Mouse (Mus musculus): Measurements from ENCODE around the gene Ppp1r12b.
"Not testable (repeated sequence)": the region's sequence is repeated elsewhere in the genome, so short reads cannot be mapped to it uniquely, and the experiment has no call there.

Gene Ppp1r12b

DNA sequence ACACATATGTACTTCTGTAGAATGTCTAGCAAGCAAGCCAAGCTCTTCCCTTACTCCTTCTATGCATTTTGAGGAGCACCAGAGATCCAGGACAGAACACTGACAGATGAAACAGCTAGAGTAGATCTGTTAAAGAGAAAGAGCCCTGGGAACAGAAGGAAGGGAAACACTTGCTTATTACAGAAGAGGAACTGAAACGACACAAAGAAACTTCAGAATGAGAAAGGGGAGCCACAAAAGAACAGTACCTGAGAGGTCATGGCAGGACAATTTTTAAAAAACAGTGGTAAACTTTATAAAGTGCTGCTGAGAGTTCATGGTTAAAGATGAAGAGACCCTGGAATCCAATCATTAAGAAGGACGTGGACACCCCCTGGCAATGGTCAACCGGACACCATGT, 105.4 kb downstream of the Ppp1r12b start:
- no peak for DNase-seq (ENCODE audit: low spot score)

DNA sequence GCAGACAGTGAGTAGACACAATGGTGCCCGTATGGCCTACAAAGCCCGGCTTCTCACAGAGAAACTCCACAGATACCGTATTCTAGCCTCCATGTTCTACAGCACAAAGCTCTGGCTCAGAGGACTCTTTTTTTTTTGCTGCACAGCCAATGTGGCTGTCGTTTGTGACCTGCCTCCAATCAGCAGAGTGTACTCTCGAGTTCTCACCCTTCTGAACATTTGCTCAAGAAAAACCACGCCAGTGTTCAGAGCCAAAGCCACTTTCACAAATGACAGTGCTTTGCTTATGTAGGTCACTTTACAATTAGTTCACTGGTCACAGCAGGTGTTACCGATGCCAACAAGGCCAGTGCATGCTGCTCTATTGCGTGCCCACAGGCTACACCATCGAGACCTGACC, 107.9 kb downstream of the Ppp1r12b start:
- DNase-seq (ENCODE audit: low spot score): no peak

DNA sequence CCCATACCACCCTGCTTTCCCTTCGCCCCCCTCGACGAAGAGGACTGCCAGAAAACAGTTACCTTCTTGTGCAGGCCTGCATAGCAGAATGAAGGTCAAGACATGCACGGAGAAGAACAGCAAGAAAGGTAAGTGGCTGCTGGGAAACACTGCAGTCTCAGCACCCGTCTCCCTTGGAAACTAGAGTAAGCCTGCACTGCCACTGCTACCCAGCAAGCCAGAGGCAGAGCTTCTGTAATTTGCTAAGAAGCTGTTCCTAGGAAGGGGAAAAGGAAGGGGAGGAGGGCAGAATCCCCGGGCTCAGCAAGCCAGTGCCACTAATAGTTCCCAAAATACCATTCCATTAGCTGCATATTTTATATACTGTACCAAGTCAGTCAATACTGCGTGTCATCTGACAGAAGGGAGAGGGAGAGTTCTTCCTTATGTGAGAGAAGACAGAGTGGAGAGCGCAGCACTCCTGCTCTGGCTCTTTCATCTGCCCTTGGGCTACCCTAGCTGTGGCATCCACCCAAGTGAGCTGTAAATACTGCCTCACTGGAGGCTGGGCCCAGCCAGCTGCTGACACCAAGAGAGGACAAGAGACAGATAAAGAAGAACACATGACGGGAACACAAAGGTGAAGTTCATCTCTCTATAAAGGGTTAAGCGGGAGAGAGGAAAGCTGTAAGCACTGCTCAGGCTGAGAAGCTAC, 109.3 kb downstream of the Ppp1r12b start:
- no peak for DNase-seq (ENCODE audit: low spot score)

DNA sequence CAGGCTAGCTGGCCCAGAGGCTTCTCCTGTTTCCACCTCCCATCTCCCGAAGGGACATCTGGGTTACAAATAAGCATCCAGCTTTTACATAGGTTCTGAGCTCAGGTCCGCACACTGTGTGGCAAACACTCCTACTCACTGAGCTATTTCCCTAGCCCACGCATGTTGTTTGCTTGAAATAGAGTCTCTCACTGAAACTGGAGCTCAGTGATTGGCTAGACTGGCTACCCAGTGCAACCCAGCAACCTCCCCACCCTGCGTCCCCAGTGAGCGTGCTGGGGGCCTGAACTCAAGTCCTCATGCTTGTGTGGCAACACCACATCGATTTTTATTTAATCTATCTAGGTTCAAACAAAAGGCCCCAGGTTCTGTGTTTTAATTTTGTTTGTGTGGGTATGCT, 112.4 kb downstream of the Ppp1r12b start:
- DNase-seq (ENCODE audit: low spot score): no peak

DNA sequence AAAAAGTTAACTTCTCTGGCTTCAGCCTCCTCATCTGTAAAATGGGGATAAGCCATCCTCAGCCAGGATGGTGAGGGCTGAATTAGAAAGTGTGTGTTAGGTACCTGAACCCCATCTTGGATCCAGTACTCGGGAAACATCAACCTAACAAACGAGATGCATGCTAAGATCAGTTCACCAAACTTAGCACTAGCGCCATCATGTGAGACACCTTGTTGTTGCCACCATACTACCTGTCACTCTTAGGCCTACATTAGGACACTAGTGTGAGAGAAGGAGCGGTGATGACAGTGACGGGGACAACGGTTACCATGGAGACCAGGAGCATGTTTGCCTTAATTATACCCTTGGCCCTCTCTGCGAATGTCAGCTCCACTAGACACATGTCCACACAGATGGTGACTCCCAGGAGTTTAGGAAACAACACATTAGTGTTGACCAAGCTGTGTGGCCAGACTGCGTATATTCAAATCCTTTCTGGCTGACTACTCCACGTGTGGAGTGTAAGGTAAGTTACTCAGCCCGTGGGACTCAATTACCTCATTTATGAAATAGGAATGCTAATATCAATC, 118.7 kb downstream of the Ppp1r12b start:
- no peak for DNase-seq (ENCODE audit: low spot score)

DNA sequence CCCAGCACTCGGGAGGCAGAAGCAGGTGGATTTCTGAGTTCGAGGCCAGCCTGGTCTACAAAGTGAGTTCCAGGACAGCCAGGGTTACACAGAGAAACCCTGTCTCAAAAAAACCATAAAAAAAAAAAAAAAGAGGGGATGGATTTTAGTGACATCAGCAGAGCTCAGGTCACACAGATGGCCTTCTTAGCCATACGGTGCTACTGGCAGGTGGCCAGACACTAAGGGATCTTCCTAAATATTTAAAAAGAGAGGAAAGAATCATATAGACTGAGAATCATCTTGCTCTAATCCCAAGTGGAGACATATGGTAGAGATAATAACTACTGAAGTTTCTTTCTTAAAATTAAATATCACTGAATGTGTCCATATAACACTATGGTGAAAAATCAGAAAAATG, 124.9 kb downstream of the Ppp1r12b start:
- not testable (repeated sequence) for DNase-seq (ENCODE audit: low spot score)

DNA sequence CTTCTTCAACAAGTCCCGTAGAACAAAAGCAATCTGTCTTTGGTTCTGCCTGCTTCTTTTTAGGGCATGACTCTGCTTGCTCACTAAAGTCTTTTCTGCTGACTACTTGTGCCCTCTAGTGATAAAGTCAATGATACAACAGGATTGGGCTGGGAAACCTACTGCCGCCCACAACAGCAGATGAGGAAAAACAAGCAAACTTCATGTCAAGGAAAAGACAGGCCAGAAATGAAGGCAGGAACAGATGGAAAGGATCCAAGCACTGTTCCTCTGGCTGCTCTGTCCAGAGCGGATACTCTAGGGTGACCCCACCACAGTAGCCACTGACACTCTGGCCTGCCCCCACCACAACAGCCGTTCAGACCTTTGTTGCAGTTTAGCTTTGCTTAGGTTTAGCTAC, 126.1 kb downstream of the Ppp1r12b start:
- no peak for DNase-seq (ENCODE audit: low spot score)

DNA sequence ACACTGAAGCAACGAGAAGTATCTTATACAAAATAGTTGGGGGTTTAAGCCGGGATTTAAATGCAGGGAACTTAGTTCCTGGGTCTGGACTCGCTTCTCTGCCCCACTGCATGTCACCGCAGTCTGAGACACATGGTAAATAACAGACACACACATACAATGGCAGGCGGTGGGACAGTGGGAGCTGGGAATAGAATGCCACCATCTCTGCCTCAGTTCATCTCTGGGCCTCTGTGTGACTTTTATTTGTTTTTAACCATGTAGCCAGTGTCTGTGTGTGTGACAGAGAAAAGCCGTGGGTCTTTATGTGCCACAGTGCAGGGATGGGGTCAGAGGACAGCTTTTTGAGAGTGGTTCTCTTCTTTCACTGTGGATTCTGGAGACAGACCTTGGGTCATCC, 130.8 kb downstream of the Ppp1r12b start:
- DNase-seq (ENCODE audit: low spot score): no peak

DNA sequence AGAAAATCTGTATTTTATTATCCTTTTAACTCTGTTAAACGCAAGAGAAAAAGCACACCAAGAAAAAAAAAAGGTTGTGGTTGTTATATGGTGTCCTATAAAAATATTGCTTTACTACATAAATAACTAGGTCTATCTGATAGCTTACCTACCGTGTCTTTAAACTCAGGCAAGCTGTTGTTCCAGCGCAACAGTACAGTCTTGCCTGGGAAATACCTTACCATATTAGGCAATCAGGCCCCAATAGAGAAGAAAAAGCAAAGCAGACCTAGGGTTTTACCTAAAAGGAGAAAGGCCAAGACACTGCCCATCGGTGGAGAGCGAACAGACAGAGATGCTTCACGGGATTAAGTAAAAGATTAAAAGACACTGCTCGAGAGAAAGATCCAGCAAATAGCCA, 131.9 kb downstream of the Ppp1r12b start:
- DNase-seq (ENCODE audit: low spot score): no peak

DNA sequence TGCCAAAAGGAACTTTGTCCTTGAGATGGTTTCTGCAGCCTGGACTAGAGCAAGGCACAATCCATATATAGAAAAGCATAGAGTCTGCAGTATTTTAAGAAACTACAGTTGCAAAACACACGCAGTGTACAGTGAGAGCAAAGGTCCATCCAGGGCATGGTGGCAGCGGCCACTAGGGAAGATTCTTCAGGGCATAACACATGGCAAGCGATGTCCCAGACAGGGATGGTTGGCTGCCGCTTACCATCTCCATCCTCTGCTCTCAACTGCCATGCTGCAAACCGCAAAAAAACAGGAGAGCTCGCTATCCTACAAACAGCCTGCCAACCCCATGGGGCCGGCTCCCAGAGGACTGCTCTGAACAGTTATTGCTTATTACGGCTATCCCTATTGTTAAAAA, 132.4 kb downstream of the Ppp1r12b start:
- DNase-seq (ENCODE audit: low spot score): no peak

DNA sequence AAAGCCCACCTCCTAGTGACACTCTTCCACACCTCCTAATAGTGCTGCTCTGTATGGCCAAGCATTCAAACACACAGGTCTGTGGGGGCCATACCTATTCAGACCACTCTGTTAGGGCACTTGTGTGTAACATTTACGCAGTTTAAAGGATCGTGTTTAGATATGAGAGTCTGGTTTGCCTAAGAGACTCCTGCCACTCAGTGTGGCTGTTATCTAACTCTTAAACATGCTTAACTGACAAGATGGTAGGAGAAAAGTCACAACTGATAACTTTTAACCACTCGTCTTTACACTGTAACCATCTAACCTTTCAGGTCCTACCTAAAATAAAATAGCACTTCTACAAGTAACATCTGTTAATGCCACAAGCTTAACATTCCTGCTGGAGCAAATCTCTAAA, 134.9 kb downstream of the Ppp1r12b start:
- no peak for DNase-seq (ENCODE audit: low spot score)

DNA sequence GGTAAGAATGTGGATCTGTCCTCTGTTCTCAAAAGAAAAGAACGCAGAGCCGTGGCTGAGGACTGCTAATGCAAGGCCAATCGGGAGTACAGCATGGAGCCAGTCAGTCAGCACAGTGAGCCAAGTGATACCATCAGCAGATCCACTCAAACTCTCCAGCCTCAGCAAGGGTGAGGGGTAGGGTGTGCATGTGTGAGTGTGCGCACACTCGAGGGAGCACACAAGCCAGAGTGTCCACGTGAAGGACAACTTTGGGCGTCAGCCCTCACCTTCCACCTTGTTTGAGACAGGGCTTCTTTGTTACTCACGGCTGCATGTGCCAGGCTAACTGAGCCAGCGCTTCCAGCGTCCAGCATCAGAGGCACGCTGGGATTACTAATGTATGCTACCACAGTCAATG, 136.5 kb downstream of the Ppp1r12b start:
- no peak for DNase-seq (ENCODE audit: low spot score)

DNA sequence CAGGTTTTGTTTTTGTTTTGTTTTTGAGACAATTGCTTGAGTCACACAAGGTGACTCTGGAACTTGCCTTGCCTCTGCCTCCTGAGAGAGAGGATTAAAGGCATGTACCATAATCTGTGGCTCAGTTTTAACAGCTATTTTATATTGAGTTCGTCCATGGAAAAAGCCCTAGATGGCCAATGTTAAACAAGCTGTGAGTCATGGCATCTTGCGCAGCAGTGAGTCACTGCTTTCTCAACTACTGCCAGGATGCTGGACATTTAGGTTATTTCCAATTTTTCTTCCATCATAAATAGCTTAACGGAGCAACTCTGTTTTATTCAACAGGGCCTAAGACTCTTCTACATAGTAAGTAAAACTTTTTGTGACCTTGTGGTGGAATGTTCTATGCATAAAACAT, 137.0 kb downstream of the Ppp1r12b start:
- no peak for DNase-seq (ENCODE audit: low spot score)

DNA sequence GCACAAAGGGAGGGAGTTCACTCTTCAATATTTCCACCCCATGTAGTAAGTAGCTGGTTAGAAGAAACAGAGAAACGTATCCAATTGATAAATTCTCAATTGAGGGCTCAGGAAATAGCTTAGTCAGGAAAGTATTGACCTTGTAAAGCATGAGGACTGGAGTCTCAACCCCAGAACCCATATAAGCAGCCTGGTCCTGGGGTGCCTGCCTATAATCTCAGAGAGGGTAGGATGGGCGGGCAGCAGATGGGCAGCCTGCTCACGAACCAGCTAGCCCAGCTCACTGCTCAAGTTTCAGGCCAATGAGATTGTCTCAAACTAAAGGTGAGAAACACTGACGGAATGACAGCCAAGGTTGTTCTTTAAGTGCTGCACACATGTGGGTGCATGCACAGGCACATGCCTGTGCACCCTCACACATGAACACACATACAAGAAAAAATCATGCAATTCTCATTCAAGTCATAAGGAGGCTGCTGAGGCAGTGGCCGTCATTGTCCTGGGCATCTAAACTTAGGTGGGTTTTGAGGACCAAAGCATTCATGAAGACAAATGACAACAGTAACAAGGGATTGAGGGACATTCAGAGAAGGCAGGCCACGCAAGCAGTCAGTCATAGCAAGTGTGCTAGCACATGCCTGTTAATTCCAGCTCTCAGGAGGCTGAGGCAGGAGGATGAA, 137.7 kb downstream of the Ppp1r12b start:
- DNase-seq (ENCODE audit: low spot score): no peak

DNA sequence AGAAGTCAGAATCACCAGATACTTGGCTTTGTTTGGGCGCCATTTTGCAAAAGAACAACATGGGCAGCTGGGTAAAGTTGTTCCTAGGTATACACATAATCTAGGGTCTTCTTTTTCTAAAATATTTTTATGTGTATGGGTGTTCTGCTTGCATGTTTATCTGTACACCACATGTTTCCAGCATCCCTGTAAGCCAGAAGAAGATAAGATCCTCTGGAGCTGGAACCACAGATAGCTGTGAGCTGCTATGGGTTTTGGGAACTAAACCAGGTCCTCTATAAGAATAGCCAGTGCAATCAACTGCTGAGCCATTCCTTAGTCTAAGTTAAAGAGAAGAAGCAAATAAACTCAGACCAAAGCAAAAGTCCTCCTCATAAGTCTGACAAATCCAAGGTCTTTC, 138.6 kb downstream of the Ppp1r12b start:
- no peak for DNase-seq (ENCODE audit: low spot score)

DNA sequence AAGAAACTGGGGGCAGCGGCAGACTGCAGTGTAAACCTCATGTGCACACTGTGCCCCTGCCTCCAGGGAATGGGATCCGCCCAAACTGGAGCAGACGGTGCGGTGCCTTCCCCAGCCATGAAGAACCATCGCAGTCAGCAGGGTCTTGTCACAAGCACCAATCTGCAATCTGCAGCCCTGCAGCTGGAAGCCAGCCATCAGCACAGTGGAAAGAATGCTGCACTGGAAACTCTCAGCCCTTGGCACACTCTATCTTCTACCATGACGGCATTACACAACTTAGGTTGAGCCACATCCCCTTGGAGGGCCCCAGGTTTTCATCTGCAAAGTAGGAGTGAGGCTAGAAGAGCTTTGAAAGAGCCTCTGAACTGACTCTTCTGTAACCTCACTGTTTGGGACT, 139.1 kb downstream of the Ppp1r12b start:
- no peak for DNase-seq (ENCODE audit: low spot score)

DNA sequence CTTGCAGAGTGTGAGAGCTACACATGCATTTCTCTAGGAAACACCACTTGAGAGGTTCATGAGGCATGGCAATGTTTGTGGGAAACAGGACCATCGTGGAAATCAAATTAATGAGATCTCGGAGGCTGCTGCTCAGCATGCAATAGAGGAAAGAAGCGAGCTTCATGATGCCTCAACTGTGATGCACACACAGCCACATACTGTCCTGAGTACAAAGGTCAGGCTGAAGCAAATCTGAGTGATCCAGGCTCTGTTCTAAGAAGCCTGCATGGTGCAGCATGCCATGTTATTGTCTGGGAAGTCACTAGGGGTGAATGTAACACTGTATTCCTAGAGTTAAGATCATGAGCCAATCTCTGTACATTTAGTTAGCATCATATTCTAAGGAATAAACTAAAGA, 140.0 kb downstream of the Ppp1r12b start:
- DNase-seq (ENCODE audit: low spot score): no peak

DNA sequence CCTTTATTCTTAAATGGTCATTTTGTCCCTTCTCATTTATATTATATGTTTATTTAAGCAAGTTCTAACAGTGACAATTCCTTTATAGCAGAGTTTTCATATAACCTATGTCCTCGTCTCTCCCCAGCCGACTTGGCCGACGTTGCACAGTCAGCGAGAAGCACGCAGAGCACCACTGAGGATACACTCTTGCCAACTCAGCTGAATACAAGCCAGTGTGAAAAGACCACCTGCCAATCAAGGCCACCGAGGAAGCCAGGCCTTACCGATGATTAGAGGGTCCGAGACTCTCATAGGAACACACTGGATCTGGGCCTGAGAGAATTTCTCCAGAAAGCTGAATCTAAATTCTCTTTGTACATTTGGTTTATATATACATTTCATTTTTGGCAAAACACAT, 150.3 kb downstream of the Ppp1r12b start:
- DNase-seq (ENCODE audit: low spot score): no peak

DNA sequence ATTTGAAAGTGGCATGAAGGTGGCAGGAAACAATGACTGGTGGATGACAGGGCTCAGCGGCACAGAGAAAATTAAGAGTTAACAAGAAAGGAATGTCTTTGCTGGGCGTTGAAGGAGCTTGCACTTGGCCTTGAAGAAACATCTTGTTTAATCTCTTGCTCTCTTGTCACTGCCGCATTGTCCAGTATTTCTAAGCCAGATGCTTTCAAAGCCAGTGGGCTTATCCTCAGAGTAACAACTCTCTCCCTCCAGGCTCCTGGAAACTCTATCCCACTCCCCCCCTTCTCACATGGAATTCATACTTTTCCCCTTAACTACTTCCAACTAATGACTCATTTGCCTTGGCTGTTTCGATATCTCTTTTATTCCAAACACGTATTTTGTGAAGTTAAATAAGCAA, 151.4 kb downstream of the Ppp1r12b start:
- no peak for DNase-seq (ENCODE audit: low spot score)

DNA sequence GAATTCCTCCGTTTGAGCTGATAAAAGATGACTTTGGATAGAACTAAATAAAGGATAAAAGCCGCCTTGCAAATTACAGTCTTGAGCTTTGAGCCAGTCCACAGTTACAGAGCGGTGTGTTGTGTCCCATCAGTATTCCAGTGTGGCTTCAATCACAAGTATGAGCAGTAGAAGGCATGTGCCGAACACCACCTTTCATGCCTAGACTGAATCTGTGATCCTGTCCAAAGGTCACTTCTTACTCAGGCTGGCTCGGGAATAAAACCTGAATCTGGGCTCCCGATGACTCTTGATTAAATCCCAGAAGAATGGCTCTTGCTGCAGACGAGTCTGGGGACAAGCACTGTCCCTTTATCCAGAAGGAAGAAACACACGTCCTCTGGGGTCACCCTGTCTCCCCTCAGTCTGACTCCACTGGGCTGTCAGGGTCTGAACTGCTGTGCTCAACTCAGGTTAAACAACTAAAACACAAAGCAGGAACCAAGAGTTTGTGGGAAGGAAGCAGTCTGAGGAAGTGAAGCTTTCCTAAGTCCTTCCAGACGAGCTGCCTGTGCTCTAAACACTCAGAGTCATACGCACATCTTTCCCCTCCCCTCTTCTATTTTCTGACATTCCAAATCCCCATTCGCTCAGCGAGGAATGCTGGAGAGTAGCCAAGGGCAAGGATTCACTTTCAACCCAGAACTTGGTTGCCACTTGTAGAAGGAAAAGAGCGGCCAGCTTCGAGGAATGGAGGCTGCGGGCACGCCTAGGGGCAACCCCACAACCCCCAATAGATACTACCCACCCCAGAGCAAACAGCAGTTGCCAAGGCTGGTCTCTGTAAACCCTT, 152.2 kb downstream of the Ppp1r12b start:
- DNase-seq (ENCODE audit: low spot score): no peak

DNA sequence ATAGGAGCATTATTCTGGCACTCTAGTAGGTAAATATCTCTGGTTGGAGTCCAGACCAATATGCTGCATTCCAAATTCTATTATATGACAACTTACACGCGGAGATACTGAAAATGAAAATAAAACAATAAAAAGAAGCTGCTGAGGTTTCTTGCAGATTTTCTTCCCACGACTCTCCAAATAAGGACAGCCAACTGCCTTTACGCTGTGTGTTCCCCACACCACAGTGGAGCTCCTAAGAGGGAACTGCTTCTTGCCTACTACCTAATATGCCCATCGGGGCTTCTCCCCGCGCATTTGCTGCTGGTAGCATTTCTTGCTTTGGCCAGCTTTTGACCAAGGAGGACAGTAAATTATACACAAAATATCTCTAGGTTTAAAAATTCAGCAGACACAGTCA, 154.0 kb downstream of the Ppp1r12b start:
- no peak for DNase-seq (ENCODE audit: low spot score)

DNA sequence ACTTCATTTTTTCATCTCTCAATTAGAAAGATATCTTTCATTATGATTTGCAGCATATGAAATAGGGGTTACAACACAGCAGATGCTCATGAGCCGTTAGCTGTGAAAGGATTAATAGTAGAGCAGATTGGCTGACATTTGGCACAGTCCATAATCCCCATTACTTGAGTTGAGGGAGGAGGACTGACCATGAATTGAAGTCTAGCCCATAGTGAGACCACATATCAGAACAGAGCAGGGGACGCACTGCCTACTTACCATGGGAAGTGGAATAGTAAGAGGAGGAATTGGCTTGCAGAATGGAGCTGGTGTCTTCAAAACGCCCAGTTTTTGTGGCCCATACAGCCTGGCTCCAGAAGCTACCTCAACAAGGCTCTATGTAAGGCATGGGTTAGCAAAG, 159.2 kb downstream of the Ppp1r12b start:
- DNase-seq (ENCODE audit: low spot score): no peak

DNA sequence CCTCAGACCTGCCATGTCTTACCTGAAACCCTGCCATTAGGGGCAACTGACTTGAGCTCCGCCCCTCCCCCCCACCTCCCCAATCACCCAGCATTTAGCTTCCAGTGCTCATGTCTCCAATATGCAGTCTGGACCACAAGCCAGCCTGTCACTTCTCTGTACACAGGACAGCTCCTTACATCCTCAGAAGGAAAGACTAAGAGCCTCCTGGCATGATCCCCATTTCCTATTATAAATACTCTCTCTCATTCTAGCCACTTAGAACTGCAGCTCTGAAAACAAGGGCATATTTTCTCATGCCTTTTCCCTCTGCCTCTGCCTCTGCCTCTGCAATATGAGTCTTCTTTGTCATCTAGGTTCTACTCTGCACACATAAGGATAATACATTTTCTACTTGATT, 159.7 kb downstream of the Ppp1r12b start:
- DNase-seq (ENCODE audit: low spot score): no peak

Measured in spleen, adult 12 weeks (tissue).